Mouse (Mus musculus): ENCODE data around the gene Zyx. TPM values are rescaled to one million over a fixed set of nuclear protein-coding genes. Genes with fewer than 3 reads are reported as not detected.

The Zyx gene
- total and polyA plus RNA-seq, 3 experiments: 0.86 to 11.4 (median 2.2) TPM

GRCm38 (mm10) chr6:42399938-42400337 is 50.5 kb downstream of the Zyx start, which contains the start of gene Tas2r143:
Gene Tas2r143 (plus strand): TSS chr6:42400238.
- H3K4me2 ChIP-seq (ENCODE audit: insufficient read depth, low read depth, poor library complexity, severe bottlenecking): no peak within 1 kb of the TSS
- H3K27ac ChIP-seq (ENCODE audit: insufficient read depth, low read depth): no peak within 1 kb of the TSS
- no peak within 1 kb of the TSS for H3K9ac ChIP-seq (ENCODE audit: insufficient read depth, low read depth)
- H3K36me3 ChIP-seq (replicated peaks in 1 of 2; ENCODE audit: control insufficient read depth in 1 of 2, insufficient read depth in 1 of 2, low read length in 1 of 2): no peaks in the 10 kb centered on the region
- dilution Hi-C loops (cut with MboI; ENCODE audit: extremely low pct_ligation_motif_present, extremely low pct_unique_long_range_greater_than_20kb, low sequenced_read_pairs): no loop called here
- no peak within 1 kb of the TSS for H3K4me3 ChIP-seq (replicated peaks in 1 of 3; ENCODE audit: low read depth in 2 of 3, low read length in 2 of 3, poor library complexity in 1 of 3)
- H3K27me3 ChIP-seq (replicated peaks): no peaks in the 10 kb centered on the region
- no peak for DNase-seq (ENCODE audit: extremely low read depth)
- H3K79me2 ChIP-seq (replicated peaks; ENCODE audit: control insufficient read depth, extremely low read depth, insufficient read depth, poor library complexity, severe bottlenecking): no peaks in the 10 kb centered on the region
- TF ChIP-seq PAX5 (IDR thresholded peaks at IDR 0.05; ENCODE audit: low read length) (no peak), USF1 (IDR thresholded peaks at IDR 0.05; ENCODE audit: low read depth, low read length) (no peak), MAZ (IDR thresholded peaks at IDR 0.05; ENCODE audit: low read depth, low read length) (no peak), POLR2AphosphoS2 (IDR thresholded peaks at IDR 0.05; ENCODE audit: low read depth, low read length) (no peak), USF2 (conservative IDR thresholded peaks at IDR 0.05; ENCODE audit: low read depth, low read length) (no peak), EP300 (IDR thresholded peaks at IDR 0.05; ENCODE audit: low read length) (no peak), IRF4 (IDR thresholded peaks at IDR 0.05; ENCODE audit: low read depth, low read length) (no peak)
- H3K9me3 ChIP-seq (replicated peaks; ENCODE audit: low read length): no peaks in the 10 kb centered on the region
- H3K4me1 ChIP-seq (ENCODE audit: control insufficient read depth in 1 of 2, insufficient read depth in 2 of 2): peaks cover 8 to 40% of the 10 kb centered on the region in 2 experiments
- in situ Hi-C loops (cut with MboI; ENCODE audit: low pct_ligation_motif_present, low pct_unique_long_range_greater_than_20kb, low sequenced_read_pairs): no loop called here

GRCm38 (mm10) chr6:42405134-42405533 is 55.7 kb downstream of the Zyx start, which contains the start of gene Tas2r135:
Gene Tas2r135 (plus strand): TSS chr6:42405434.
- no peak for DNase-seq (ENCODE audit: extremely low read depth)
- dilution Hi-C loops (cut with MboI; ENCODE audit: extremely low pct_ligation_motif_present, extremely low pct_unique_long_range_greater_than_20kb, low sequenced_read_pairs): no loop called here
- peaks cover 0 to 16% of the 10 kb centered on the region in 2 experiments; a peak in 2 of 4 replicates for H3K4me1 ChIP-seq (ENCODE audit: control insufficient read depth in 1 of 2, insufficient read depth in 2 of 2)
- no peak within 1 kb of the TSS for H3K9ac ChIP-seq (ENCODE audit: insufficient read depth, low read depth)
- H3K9me3 ChIP-seq (replicated peaks; ENCODE audit: low read length): no peaks in the 10 kb centered on the region
- H3K36me3 ChIP-seq (replicated peaks in 1 of 2; ENCODE audit: control insufficient read depth in 1 of 2, insufficient read depth in 1 of 2, low read length in 1 of 2): no peaks in the 10 kb centered on the region
- TF ChIP-seq MAFK (IDR thresholded peaks at IDR 0.05; ENCODE audit: insufficient replicate concordance, low read length) (no peak), MXI1 (IDR thresholded peaks at IDR 0.05; ENCODE audit: low read depth, low read length) (no peak), CHD2 (IDR thresholded peaks at IDR 0.05; ENCODE audit: low read length) (no peak), POLR2A (IDR thresholded peaks at IDR 0.05; ENCODE audit: low read depth, low read length) (no peak), PAX5 (IDR thresholded peaks at IDR 0.05; ENCODE audit: low read length) (no peak), SMC3 (IDR thresholded peaks at IDR 0.05; ENCODE audit: low read depth, low read length) (no peak), SIN3A (IDR thresholded peaks at IDR 0.05; ENCODE audit: low read length) (no peak), TCF12 (IDR thresholded peaks at IDR 0.05; ENCODE audit: low read depth, low read length) (no peak), USF1 (IDR thresholded peaks at IDR 0.05; ENCODE audit: low read depth, low read length) (no peak), CTCF (conservative IDR thresholded peaks at IDR 0.05 in 1 of 2, IDR thresholded peaks at IDR 0.05 in 1 of 2; ENCODE audit: low read depth in 2 of 2, low read length in 2 of 2) (no peak), HCFC1 (IDR thresholded peaks at IDR 0.05; ENCODE audit: low read depth, low read length) (no peak), RAD21 (IDR thresholded peaks at IDR 0.05; ENCODE audit: low read depth, low read length) (no peak), RCOR1 (conservative IDR thresholded peaks at IDR 0.05; ENCODE audit: low read depth, low read length) (no peak), ZNF384 (IDR thresholded peaks at IDR 0.05; ENCODE audit: low read depth, low read length) (no peak), POLR2AphosphoS2 (IDR thresholded peaks at IDR 0.05; ENCODE audit: low read depth, low read length) (no peak), USF2 (conservative IDR thresholded peaks at IDR 0.05; ENCODE audit: low read depth, low read length) (no peak), NELFE (IDR thresholded peaks at IDR 0.05; ENCODE audit: low read depth, low read length) (no peak), ZMIZ1 (IDR thresholded peaks at IDR 0.05; ENCODE audit: low read depth, low read length) (no peak), TBP (conservative IDR thresholded peaks at IDR 0.05; ENCODE audit: low read depth, low read length) (no peak), ELF1 (IDR thresholded peaks at IDR 0.05; ENCODE audit: low read depth, low read length) (no peak)
- H3K27me3 ChIP-seq (replicated peaks): no peaks in the 10 kb centered on the region
- in situ Hi-C loops (cut with MboI; ENCODE audit: low pct_ligation_motif_present, low pct_unique_long_range_greater_than_20kb, low sequenced_read_pairs): no loop called here
- no peak within 1 kb of the TSS for H3K27ac ChIP-seq (ENCODE audit: insufficient read depth, low read depth)
- no peaks in the 10 kb centered on the region for H3K79me2 ChIP-seq (replicated peaks; ENCODE audit: control insufficient read depth, extremely low read depth, insufficient read depth, poor library complexity, severe bottlenecking)
- H3K4me2 ChIP-seq (ENCODE audit: insufficient read depth, low read depth, poor library complexity, severe bottlenecking): no peak within 1 kb of the TSS
- no peak within 1 kb of the TSS for H3K4me3 ChIP-seq (replicated peaks in 1 of 3; ENCODE audit: low read depth in 2 of 3, low read length in 2 of 3, poor library complexity in 1 of 3)

Other genes with a start within 250 kb of the Zyx start
- gene Tas2r139, start 208.7 kb upstream of the Zyx start, total RNA-seq (2012; rRNA removed): not detected in 2 replicates
- gene Tas2r139, start 208.7 kb upstream of the Zyx start, total RNA-seq (2014; rRNA removed): not detected in 2 replicates
- gene Tas2r139, start 208.7 kb upstream of the Zyx start, polyA plus RNA-seq (2012; ENCODE audit: insufficient read length, low read depth): not detected in 2 replicates
- gene Tas2r144, start 134.3 kb upstream of the Zyx start, total RNA-seq (2012; rRNA removed): not detected in 2 replicates
- not detected in 2 replicates for gene Tas2r144, start 134.3 kb upstream of the Zyx start, total RNA-seq (2014; rRNA removed)
- gene Tas2r144, start 134.3 kb upstream of the Zyx start, polyA plus RNA-seq (2012; ENCODE audit: insufficient read length, low read depth): not detected in 2 replicates
- gene Gstk1, start 103.7 kb upstream of the Zyx start, total RNA-seq (2012; rRNA removed): 0.71 and 0.85 TPM in 2 replicates
- gene Gstk1, start 103.7 kb upstream of the Zyx start, total RNA-seq (2014; rRNA removed): 0.55 and 1.0 TPM in 2 replicates
- gene Gstk1, start 103.7 kb upstream of the Zyx start, polyA plus RNA-seq (2012; ENCODE audit: insufficient read length, low read depth): 0.44 and 0.59 TPM in 2 replicates
- not detected in 2 replicates for gene Tmem139, start 87.7 kb upstream of the Zyx start, total RNA-seq (2012; rRNA removed)
- gene Tmem139, start 87.7 kb upstream of the Zyx start, total RNA-seq (2014; rRNA removed): not detected in 2 replicates
- 0.20 TPM in 1 of 2 replicates, not detected in the other for gene Tmem139, start 87.7 kb upstream of the Zyx start, polyA plus RNA-seq (2012; ENCODE audit: insufficient read length, low read depth)
- 22.6 and 24.7 TPM in 2 replicates for gene Casp2, start 84.6 kb upstream of the Zyx start, total RNA-seq (2012; rRNA removed)
- 42.8 and 47.8 TPM in 2 replicates for gene Casp2, start 84.6 kb upstream of the Zyx start, total RNA-seq (2014; rRNA removed)
- gene Casp2, start 84.6 kb upstream of the Zyx start, polyA plus RNA-seq (2012; ENCODE audit: insufficient read length, low read depth): 29.0 and 31.6 TPM in 2 replicates
- 0.04 TPM in 2 replicates for gene Clcn1, start 62.9 kb upstream of the Zyx start, total RNA-seq (2012; rRNA removed)
- 0.08 and 0.18 TPM in 2 replicates for gene Clcn1, start 62.9 kb upstream of the Zyx start, total RNA-seq (2014; rRNA removed)
- gene Clcn1, start 62.9 kb upstream of the Zyx start, polyA plus RNA-seq (2012; ENCODE audit: insufficient read length, low read depth): 0.26 and 0.50 TPM in 2 replicates
- gene Fam131b, start 25.0 kb upstream of the Zyx start, total RNA-seq (2012; rRNA removed): 0.04 TPM in 1 of 2 replicates, not detected in the other
- gene Fam131b, start 25.0 kb upstream of the Zyx start, total RNA-seq (2014; rRNA removed): 0.05 TPM in 2 replicates
- 0.09 TPM in 1 of 2 replicates, not detected in the other for gene Fam131b, start 25.0 kb upstream of the Zyx start, polyA plus RNA-seq (2012; ENCODE audit: insufficient read length, low read depth)
- gene Epha1, start 23.6 kb downstream of the Zyx start, total RNA-seq (2012; rRNA removed): not detected in 2 replicates
- not detected in 2 replicates for gene Epha1, start 23.6 kb downstream of the Zyx start, total RNA-seq (2014; rRNA removed)
- gene Epha1, start 23.6 kb downstream of the Zyx start, polyA plus RNA-seq (2012; ENCODE audit: insufficient read length, low read depth): not detected in 2 replicates
- not detected in 2 replicates for gene Tas2r143, start 50.6 kb downstream of the Zyx start, total RNA-seq (2012; rRNA removed)
- not detected in 2 replicates for gene Tas2r143, start 50.6 kb downstream of the Zyx start, total RNA-seq (2014; rRNA removed)
- not detected in 2 replicates for gene Tas2r143, start 50.6 kb downstream of the Zyx start, polyA plus RNA-seq (2012; ENCODE audit: insufficient read length, low read depth)
- not detected in 2 replicates for gene Tas2r135, start 55.8 kb downstream of the Zyx start, total RNA-seq (2012; rRNA removed)
- gene Tas2r135, start 55.8 kb downstream of the Zyx start, total RNA-seq (2014; rRNA removed): not detected in 2 replicates
- not detected in 2 replicates for gene Tas2r135, start 55.8 kb downstream of the Zyx start, polyA plus RNA-seq (2012; ENCODE audit: insufficient read length, low read depth)
- not detected in 2 replicates for gene Tas2r126, start 84.9 kb downstream of the Zyx start, total RNA-seq (2012; rRNA removed)
- not detected in 2 replicates for gene Tas2r126, start 84.9 kb downstream of the Zyx start, total RNA-seq (2014; rRNA removed)
- gene Tas2r126, start 84.9 kb downstream of the Zyx start, polyA plus RNA-seq (2012; ENCODE audit: insufficient read length, low read depth): not detected in 2 replicates
- not detected in 2 replicates for gene Olfr458, start 115.6 kb downstream of the Zyx start, total RNA-seq (2012; rRNA removed)
- gene Olfr458, start 115.6 kb downstream of the Zyx start, total RNA-seq (2014; rRNA removed): not detected in 2 replicates
- not detected in 2 replicates for gene Olfr458, start 115.6 kb downstream of the Zyx start, polyA plus RNA-seq (2012; ENCODE audit: insufficient read length, low read depth)
- not detected in 2 replicates for gene Olfr457, start 126.7 kb downstream of the Zyx start, total RNA-seq (2012; rRNA removed)
- not detected in 2 replicates for gene Olfr457, start 126.7 kb downstream of the Zyx start, total RNA-seq (2014; rRNA removed)
- gene Olfr457, start 126.7 kb downstream of the Zyx start, polyA plus RNA-seq (2012; ENCODE audit: insufficient read length, low read depth): not detected in 2 replicates
- gene Olfr456, start 137.6 kb downstream of the Zyx start, total RNA-seq (2012; rRNA removed): not detected in 2 replicates
- not detected in 2 replicates for gene Olfr456, start 137.6 kb downstream of the Zyx start, total RNA-seq (2014; rRNA removed)
- not detected in 2 replicates for gene Olfr456, start 137.6 kb downstream of the Zyx start, polyA plus RNA-seq (2012; ENCODE audit: insufficient read length, low read depth)
- not detected in 2 replicates for gene Olfr455, start 198.0 kb downstream of the Zyx start, total RNA-seq (2012; rRNA removed)
- not detected in 2 replicates for gene Olfr455, start 198.0 kb downstream of the Zyx start, total RNA-seq (2014; rRNA removed)
- gene Olfr455, start 198.0 kb downstream of the Zyx start, polyA plus RNA-seq (2012; ENCODE audit: insufficient read length, low read depth): not detected in 2 replicates
- gene Tcaf3, start 248.1 kb downstream of the Zyx start, total RNA-seq (2012; rRNA removed): not detected in 2 replicates
- gene Tcaf3, start 248.1 kb downstream of the Zyx start, total RNA-seq (2014; rRNA removed): not detected in 2 replicates
- not detected in 2 replicates for gene Tcaf3, start 248.1 kb downstream of the Zyx start, polyA plus RNA-seq (2012; ENCODE audit: insufficient read length, low read depth)